Mouse (Mus musculus) bone marrow, adult 2 months (tissue): ENCODE measurements around the gene Usp6nl.

ENCODE experiments used
- CTCF ChIP-seq: fragments of 200-500 bp; IDR thresholded peaks from 2 replicates; pipeline ENCODE4 v1.5.1; 2011; ENCODE audit warnings: low read length, control low read depth; ENCODE audit not compliant: control insufficient read depth, insufficient read depth
- POLR2A ChIP-seq: fragments of 200-500 bp; IDR thresholded peaks from 2 replicates; pipeline ENCODE4 v1.6.1; 2011; ENCODE audit warnings: low read depth, mild to moderate bottlenecking, control low read depth, low read length, borderline replicate concordance; ENCODE audit not compliant: control insufficient read depth

GRCm38 (mm10) chr2:6357306-6357705, 34.8 kb downstream of the Usp6nl start:
- no peak for TF ChIP-seq CTCF
- no peak for TF ChIP-seq POLR2A
